Mouse (Mus musculus): ENCODE measurements around the gene Gpr84.

- TF ChIP-seq USF1 (IDR thresholded peaks at IDR 0.05; ENCODE audit: low read depth) (no peak), POLR2A (IDR thresholded peaks at IDR 0.05; ENCODE audit: insufficient read length, low read depth) (no peak), POLR2AphosphoS2 (IDR thresholded peaks at IDR 0.05; ENCODE audit: insufficient read length, low read depth) (no peak), TCF12 (IDR thresholded peaks at IDR 0.05; ENCODE audit: insufficient read depth, poor library complexity, severe bottlenecking) (no peak), MAX (IDR thresholded peaks at IDR 0.05; ENCODE audit: low read depth) (no peak), REST (IDR thresholded peaks at IDR 0.05; ENCODE audit: insufficient read depth, insufficient read length) (no peak), CEBPB (IDR thresholded peaks at IDR 0.05; ENCODE audit: insufficient read depth, poor library complexity, severe bottlenecking) (no peak), E2F4 (IDR thresholded peaks at IDR 0.05; ENCODE audit: insufficient read depth) (no peak), TCF3 (IDR thresholded peaks at IDR 0.05; ENCODE audit: insufficient read length, low read depth) (no peak), MYOD1 (IDR thresholded peaks at IDR 0.05; ENCODE audit: control insufficient read depth in 1 of 3, insufficient read length in 2 of 3, low read depth in 2 of 3) (no peak)
These were observed 45.6 kb downstream of the Gpr84 start for GRCm38 (mm10) chr15:103264794-103265193.
